Mouse (Mus musculus) T-helper 2 cell (primary cell): ENCODE measurements around the gene Vmn1r195.
"Not testable (repeated sequence)": the region's sequence is repeated elsewhere in the genome, so short reads cannot be mapped to it uniquely, and the experiment has no call there.

Experiments used
- in situ Hi-C: fragments of 300-600 bp; cut with MboI, MseI; formaldehyde crosslinking; loops from one replicate; pipeline ENCODE4 v1.15.1; 2025; ENCODE audit warnings: high pct_unique_total_duplicates

Gene Vmn1r195

GRCm38 (mm10) chr13:22270222-22270621, at the start of gene Vmn1r195:
Gene Vmn1r195, plus strand, starts transcription at chr13:22270522.
- in situ Hi-C loops, result loop anchor here (10.0 kb wide), 2 partner anchors 55 to 605 kb away; partner anchors contain the start of gene Olfr1361

DNA sequence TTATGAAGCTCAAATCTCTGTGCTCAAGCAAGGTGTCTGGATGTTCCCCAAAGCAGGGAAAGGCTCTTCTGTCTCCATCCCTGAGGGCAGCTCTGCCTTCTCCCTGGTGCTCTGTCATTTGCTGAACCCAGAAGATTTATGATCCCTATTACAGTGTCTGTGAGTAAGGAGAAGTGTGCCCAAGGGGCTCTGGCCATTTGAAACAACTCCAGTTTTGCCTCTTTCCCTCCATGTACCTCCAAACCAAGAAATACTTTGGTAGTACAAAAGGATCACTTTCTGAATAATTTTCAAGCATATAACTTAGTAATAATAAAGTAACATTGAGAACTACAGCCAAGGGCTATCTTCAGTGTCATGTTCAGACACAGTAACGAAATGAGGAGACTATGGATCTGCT, 47.3 kb upstream of the Vmn1r195 start, which contains the start of gene Vmn1r193:
Gene Vmn1r193, minus strand, starts transcription at position 101 of the 400 bp plus-strand sequence.
- in situ Hi-C loops, result not testable (repeated sequence)

- in situ Hi-C loops, result no loop called here
Observed at GRCm38 (mm10) chr13:22243915-22244314, 26.4 kb upstream of the Vmn1r195 start, which contains the start of gene Vmn1r194. Gene Vmn1r194, plus strand, starts transcription at chr13:22244215.

DNA sequence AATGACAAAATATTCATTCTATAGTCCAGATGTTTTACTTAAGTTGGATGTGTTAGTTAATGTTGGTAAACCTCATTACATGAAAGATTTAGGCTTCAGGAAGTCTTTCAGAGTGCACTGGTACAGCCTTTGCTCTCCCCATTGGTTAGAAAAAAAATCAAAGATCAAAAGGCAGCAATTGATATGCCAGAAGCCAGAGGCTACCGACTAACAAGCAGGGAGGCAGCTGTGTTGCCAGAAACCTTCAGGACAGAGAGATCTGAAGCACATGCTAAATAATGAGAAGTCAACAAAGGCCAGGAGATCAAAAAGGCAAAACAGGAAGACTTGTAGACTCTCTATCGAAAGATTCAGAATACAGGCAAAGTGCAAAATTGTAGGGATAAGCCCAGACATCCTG, 1.4 kb downstream of the Vmn1r195 start:
- in situ Hi-C loops, result loop anchor here (10.0 kb wide), 2 partner anchors 57 to 607 kb away; partner anchors contain the start of gene Olfr1361

GRCm38 (mm10) chr13:22284578-22284977, 14.3 kb downstream of the Vmn1r195 start:
- in situ Hi-C loops, result no loop called here

DNA sequence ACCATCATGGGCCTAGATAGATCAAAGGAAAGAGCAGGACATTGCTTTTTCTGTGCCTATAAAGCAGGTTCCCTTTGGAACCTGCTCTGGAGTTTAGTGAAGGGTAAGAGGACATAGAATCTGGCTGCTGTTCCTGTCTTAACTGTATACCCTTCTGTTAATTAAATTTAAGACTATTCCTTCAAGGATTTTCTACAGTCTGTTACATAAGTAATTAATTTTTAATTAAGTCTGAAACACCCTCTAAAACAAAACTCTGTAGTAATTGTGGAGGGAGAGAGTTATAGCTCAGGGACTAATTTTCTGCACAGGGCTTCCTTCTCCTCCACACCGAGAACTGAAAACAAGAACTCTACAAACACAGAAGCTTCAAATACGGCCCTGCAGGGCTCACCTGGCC, 19.3 kb downstream of the Vmn1r195 start, which contains the start of gene Vmn1r196:
Gene Vmn1r196, plus strand, starts transcription at position 301 of the 400 bp plus-strand sequence.
- in situ Hi-C loops, result no loop called here

DNA sequence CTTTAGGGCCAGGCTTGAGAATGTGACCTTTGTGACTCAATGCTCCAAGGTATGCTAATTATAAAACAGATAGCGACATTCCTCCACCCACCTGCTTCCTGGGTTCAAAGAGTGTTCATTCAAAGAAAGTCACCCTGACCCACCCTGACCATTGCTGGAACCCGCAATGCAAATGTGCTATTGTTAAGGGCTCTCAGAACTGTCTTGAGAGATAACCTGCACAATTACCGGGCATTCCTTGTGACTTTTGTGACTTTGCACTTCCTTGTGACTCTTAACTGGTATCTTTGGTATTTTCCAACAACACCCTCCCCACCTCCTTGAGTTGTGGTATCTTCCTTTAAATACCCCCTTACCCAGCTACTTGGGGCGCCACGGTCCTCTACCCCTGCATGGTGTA, 37.8 kb downstream of the Vmn1r195 start:
- in situ Hi-C loops, result loop anchor here (25.0 kb wide), 1 partner anchor 996 kb away; the partner anchor contains the start of gene Gpx6

- in situ Hi-C loops, result loop anchor here (25.0 kb wide), 1 partner anchor 1003 kb away; the partner anchor contains the start of gene Gpx6
Observed at GRCm38 (mm10) chr13:22315361-22315760, 45.0 kb downstream of the Vmn1r195 start.

DNA sequence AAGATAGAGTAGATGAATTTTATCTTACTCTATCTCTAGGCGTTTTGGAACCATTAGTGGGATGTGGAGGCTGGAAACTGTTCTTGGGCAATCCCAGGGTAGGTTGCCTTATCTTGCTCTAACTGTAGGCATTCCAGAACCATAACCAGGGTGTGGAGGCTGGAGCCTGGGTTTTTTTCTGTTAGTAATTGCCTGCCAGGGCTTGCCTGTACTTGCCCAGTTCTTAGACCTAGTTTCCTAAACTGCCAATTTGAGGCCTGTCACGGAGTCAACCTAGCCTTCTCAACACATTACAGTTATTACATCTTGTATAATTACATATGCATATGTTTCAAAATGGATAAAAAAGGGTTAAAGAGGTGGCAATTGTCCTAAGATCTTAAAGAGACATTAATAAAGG, 47.0 kb downstream of the Vmn1r195 start:
- in situ Hi-C loops, result loop anchor here (25.0 kb wide), 1 partner anchor 1005 kb away; the partner anchor contains the start of gene Gpx6

DNA sequence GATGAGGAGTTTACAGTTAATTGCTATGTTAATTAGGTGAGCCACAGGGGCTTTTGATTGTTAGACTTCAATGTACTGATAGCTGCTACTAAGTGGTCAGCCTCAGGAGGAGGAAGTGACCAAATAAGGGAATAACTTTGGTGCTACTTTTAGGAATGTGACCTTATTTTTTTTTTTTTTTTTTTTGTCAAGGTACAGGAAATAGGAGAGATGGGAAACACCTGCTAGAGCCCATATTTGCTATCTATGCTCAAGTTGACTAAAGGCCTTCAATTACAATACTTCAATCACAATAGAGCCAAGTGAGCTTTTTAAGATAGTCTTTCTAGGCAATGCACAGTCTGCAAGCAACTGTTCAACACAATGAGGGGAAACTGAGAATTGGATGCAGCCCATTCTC, 49.8 kb downstream of the Vmn1r195 start:
- in situ Hi-C loops, result loop anchor here (25.0 kb wide), 1 partner anchor 1008 kb away; the partner anchor contains the start of gene Gpx6

GRCm38 (mm10) chr13:22324289-22324688, 54.0 kb downstream of the Vmn1r195 start, which contains the start of gene Vmn1r197:
Gene Vmn1r197, plus strand, starts transcription at chr13:22324589.
- in situ Hi-C loops, result loop anchor here (25.0 kb wide), 1 partner anchor 1012 kb away; the partner anchor contains the start of gene Gpx6
